Mouse (Mus musculus) forebrain, embryonic 16.5 days (tissue): Measurements from ENCODE around the gene Tacc2. TPM values are rescaled to one million over a fixed set of nuclear protein-coding genes. Genes with fewer than 3 reads are reported as not detected.

ENCODE experiments used
- ATAC-seq: fragments of 200-750 bp; cut with Nextera tagmentation; 2 replicates; pipeline ENCODE4 v1.8.0; 2017; ENCODE audit warnings: mild to moderate bottlenecking, moderate library complexity
- H3K27ac ChIP-seq: fragments of 300-500 bp; sonication (generic); 2 replicates; pipeline ENCODE4 v1.5.1; 2014; ENCODE audit warnings: low read length, control low read depth
- H3K27me3 ChIP-seq: fragments of 300-500 bp; sonication (generic); replicated peaks from 2 replicates; pipeline ENCODE4 v1.6.1; 2014; ENCODE audit warnings: low read length; ENCODE audit not compliant: control insufficient read depth, insufficient read depth
- H3K36me3 ChIP-seq: fragments of 300-500 bp; sonication (generic); 2 replicates; pipeline ENCODE4 v1.6.1; 2014; ENCODE audit not compliant: control insufficient read depth, insufficient read depth
- H3K4me1 ChIP-seq: fragments of 300-500 bp; sonication (generic); replicated peaks from 2 replicates; pipeline ENCODE4 v1.6.1; 2014; ENCODE audit warnings: low read length; ENCODE audit not compliant: control insufficient read depth, insufficient read depth
- H3K4me2 ChIP-seq: fragments of 300-500 bp; sonication (generic); 2 replicates; pipeline ENCODE4 v1.6.1; 2014; ENCODE audit warnings: mild to moderate bottlenecking, low read length, control low read depth
- H3K4me3 ChIP-seq: fragments of 300-500 bp; sonication (generic); replicated peaks from 2 replicates; pipeline ENCODE4 v1.5.1; 2014; ENCODE audit warnings: mild to moderate bottlenecking, low read length, control low read depth
- H3K9ac ChIP-seq: fragments of 300-500 bp; sonication (generic); replicated peaks from 2 replicates; pipeline ENCODE4 v1.6.1; 2014; ENCODE audit warnings: low read depth, low read length, control low read depth
- H3K9me3 ChIP-seq: fragments of 300-500 bp; sonication (generic); 2 replicates; pipeline ENCODE4 v1.6.1; 2016; ENCODE audit warnings: low read length; ENCODE audit not compliant: control insufficient read depth
- WGBS: fragments of 180-500 bp; shearing (Covaris S2); extraction: QIAGEN DNeasy Blood & Tissue Kit; methylation state at CpG from one replicate; pipeline ENCODE4 v1.1.7; 2014; 5-methylcytosine and 5-hydroxymethylcytosine counted together
- polyA plus RNA-seq: library from polyadenylated mRNA; unstranded; fragments of >200 nt; fragmentation: Nextera tagmentation; extraction: Ambion mirVana; gene quantifications from 2 replicates; pipeline ENCODE4 v1.2.1, GENCODE M21; 2015

The Tacc2 gene
- polyA plus RNA-seq, 1 experiment from 2014 or later: 59.0 TPM

- no peak overlapping the region for H3K4me3 ChIP-seq
- H3K9ac ChIP-seq: no peak overlapping the region
- 89% methylated on average over 3 of the region's 3 CpGs for WGBS
- no peaks in the 10 kb centered on the region for H3K36me3 ChIP-seq
- no peak overlapping the region for H3K4me2 ChIP-seq
- H3K9me3 ChIP-seq: no peaks in the 10 kb centered on the region
- H3K4me1 ChIP-seq: no peaks in the 10 kb centered on the region
- H3K27ac ChIP-seq: no peak overlapping the region
- no peak for ATAC-seq
- no peaks in the 10 kb centered on the region for H3K27me3 ChIP-seq
Measured at GRCm38 (mm10) chr7:130788950-130789349, 211.7 kb downstream of the Tacc2 start.

DNA sequence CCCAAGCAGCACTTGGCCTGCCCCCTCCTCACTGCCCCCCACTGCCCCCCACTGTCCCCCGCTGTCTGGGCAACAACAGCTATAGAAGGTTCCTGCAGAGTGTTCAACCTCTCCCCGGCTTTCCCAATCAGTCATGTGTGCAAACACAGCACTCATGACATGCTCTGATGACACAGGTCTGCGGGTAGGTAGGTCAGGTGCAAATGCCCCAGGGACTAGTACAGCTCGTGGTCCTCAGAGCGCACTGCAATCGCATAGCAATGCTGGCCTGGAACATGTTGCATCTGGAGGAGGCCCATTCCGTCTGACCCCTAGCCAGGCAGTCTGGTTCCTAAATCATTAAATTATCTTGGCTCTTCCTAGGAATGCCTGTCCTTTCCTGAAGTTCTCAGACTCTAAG, 212.2 kb downstream of the Tacc2 start:
- no peaks in the 10 kb centered on the region for H3K4me1 ChIP-seq
- WGBS: 92% methylated on average over 7 of the region's 7 CpGs
- no peaks in the 10 kb centered on the region for H3K27me3 ChIP-seq
- no peak overlapping the region for H3K4me2 ChIP-seq
- H3K36me3 ChIP-seq: no peaks in the 10 kb centered on the region
- no peak overlapping the region for H3K4me3 ChIP-seq
- no peaks in the 10 kb centered on the region for H3K9me3 ChIP-seq
- no peak for ATAC-seq
- no peak overlapping the region for H3K9ac ChIP-seq
- no peak overlapping the region for H3K27ac ChIP-seq

DNA sequence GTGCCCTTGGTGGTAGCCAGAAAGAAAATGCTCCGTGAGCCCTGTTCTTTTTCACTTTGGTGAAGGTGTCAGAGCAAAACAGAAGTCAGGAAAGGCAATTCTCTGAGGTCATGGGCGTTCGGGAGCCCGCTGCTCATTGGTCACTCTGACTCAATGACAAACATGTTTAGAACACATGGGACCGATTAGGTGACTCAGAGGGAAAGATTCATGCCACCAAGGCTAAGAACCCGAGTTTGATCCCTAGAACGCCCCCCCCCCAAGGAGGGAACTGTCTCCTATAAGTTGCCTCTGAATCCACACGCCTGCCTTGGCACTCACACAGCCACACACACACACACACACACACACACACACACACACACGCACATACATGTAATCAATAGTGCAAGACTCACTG, 216.4 kb downstream of the Tacc2 start:
- Histone ChIP-seq H3K4me1 (no peaks in the 10 kb centered on the region), H3K27me3 (no peaks in the 10 kb centered on the region), H3K4me2 (no peak overlapping the region), H3K27ac (no peak overlapping the region), H3K36me3 (no peaks in the 10 kb centered on the region), H3K9me3 (no peaks in the 10 kb centered on the region), H3K4me3 (no peak overlapping the region), H3K9ac (no peak overlapping the region)
- no peak for ATAC-seq
- 85% methylated on average over 7 of the region's 9 CpGs for WGBS

DNA sequence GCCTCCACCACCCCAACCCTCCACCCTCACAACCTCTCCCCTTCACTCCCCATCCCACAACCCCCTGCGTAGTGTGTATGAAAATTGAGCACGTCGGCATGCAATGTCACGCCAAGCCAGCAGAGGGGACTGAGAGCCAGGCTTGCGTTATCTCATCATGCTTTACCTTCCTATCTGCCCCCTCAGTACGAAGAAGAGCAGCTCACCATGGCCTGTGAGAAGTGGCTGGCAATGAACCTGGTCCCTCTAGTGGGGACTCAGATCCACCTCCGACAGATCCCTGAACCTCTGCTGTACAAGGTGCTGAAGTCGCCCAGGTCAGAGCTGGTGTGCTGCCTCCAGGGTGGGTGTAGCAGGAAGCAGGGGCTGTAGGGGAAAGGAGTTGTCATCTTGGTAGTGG, 219.5 kb downstream of the Tacc2 start:
- H3K27ac ChIP-seq: no peak overlapping the region
- no peak for ATAC-seq

DNA sequence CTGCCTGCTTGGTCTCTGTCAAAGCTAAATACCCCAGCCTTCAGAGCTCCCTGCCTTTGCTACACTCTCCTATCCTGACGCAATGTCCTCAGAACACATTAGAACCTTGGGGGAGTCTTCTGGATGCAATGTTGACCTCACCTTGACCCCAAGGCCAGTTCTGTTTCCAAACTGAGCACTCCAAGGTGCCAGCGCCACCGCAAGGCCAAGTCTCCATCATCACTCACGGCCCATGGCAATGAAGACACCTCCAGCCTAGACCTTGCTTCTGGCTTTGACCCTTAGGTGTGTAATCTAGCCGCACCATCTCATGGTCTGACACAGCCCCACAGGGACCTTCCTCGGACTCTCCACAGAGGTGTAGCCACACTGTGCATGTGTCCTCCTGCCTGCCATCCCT, 220.3 kb downstream of the Tacc2 start:
- no peak overlapping the region for H3K4me3 ChIP-seq
- no peaks in the 10 kb centered on the region for H3K4me1 ChIP-seq
- H3K27ac ChIP-seq: no peak overlapping the region
- H3K36me3 ChIP-seq: no peaks in the 10 kb centered on the region
- no peak overlapping the region for H3K4me2 ChIP-seq
- 89% methylated on average over 6 of the region's 6 CpGs for WGBS
- no peaks in the 10 kb centered on the region for H3K27me3 ChIP-seq
- ATAC-seq: no peak
- H3K9me3 ChIP-seq: no peaks in the 10 kb centered on the region
- no peak overlapping the region for H3K9ac ChIP-seq

More for the DNA sequence above, 219.5 kb downstream of the Tacc2 start:
- Histone ChIP-seq H3K27me3 (no peaks in the 10 kb centered on the region), H3K4me2 (no peak overlapping the region), H3K36me3 (no peaks in the 10 kb centered on the region), H3K9me3 (no peaks in the 10 kb centered on the region), H3K4me3 (no peak overlapping the region), H3K4me1 (no peaks in the 10 kb centered on the region), H3K9ac (no peak overlapping the region)
- WGBS: 70% methylated on average over 8 of the region's 8 CpGs

GRCm38 (mm10) chr7:130799418-130799817, 222.2 kb downstream of the Tacc2 start:
- WGBS: 91% methylated on average over 10 of the region's 10 CpGs
- H3K9ac ChIP-seq: no peak overlapping the region
- no peak overlapping the region for H3K4me3 ChIP-seq
- ATAC-seq: no peak
- no peaks in the 10 kb centered on the region for H3K9me3 ChIP-seq
- H3K4me2 ChIP-seq: no peak overlapping the region
- no peaks in the 10 kb centered on the region for H3K4me1 ChIP-seq
- H3K36me3 ChIP-seq: no peaks in the 10 kb centered on the region
- H3K27me3 ChIP-seq: no peaks in the 10 kb centered on the region
- no peak overlapping the region for H3K27ac ChIP-seq

DNA sequence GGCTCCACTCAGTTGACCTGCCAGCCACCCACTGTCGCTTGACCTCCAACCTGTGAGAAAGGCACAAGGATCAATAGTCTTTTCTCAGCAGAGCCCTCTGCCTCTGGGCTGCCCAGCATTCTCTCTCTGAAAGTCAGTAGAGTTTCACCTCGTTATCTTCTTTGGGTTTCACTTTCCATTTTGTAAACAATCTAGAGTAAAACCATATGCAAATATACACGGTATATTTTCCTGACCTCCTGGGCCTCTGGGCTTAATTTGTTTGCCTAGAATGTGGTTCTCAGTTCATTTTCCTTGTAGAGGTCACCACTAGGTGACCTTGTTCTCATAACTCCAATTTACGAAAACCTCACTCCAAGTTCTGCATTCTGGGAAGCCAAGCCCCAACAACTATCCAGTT, 223.4 kb downstream of the Tacc2 start:
- Histone ChIP-seq H3K27ac (no peak overlapping the region), H3K36me3 (no peaks in the 10 kb centered on the region), H3K4me1 (no peaks in the 10 kb centered on the region), H3K4me2 (no peak overlapping the region), H3K9ac (no peak overlapping the region), H3K9me3 (no peaks in the 10 kb centered on the region), H3K27me3 (no peaks in the 10 kb centered on the region), H3K4me3 (no peak overlapping the region)
- WGBS: 65% methylated on average over 4 of the region's 4 CpGs
- no peak for ATAC-seq

GRCm38 (mm10) chr7:130801811-130802210, 224.6 kb downstream of the Tacc2 start:
- H3K9ac ChIP-seq: no peak overlapping the region
- no peak for ATAC-seq
- 92% methylated on average over 4 of the region's 4 CpGs for WGBS
- no peak overlapping the region for H3K4me2 ChIP-seq
- H3K4me3 ChIP-seq: no peak overlapping the region
- H3K9me3 ChIP-seq: no peaks in the 10 kb centered on the region
- no peaks in the 10 kb centered on the region for H3K4me1 ChIP-seq
- no peaks in the 10 kb centered on the region for H3K36me3 ChIP-seq
- H3K27ac ChIP-seq: no peak overlapping the region
- no peaks in the 10 kb centered on the region for H3K27me3 ChIP-seq

GRCm38 (mm10) chr7:130803251-130803825, 226.1 kb downstream of the Tacc2 start:
- Histone ChIP-seq H3K9ac (no peak overlapping the region), H3K4me1 (no peaks in the 10 kb centered on the region), H3K9me3 (no peaks in the 10 kb centered on the region), H3K4me3 (no peak overlapping the region), H3K4me2 (no peak overlapping the region), H3K27ac (no peak overlapping the region), H3K27me3 (no peaks in the 10 kb centered on the region), H3K36me3 (no peaks in the 10 kb centered on the region)
- no peak for ATAC-seq
- WGBS: 74% methylated on average over 8 of the region's 8 CpGs

- H3K36me3 ChIP-seq: no peaks in the 10 kb centered on the region
- H3K4me3 ChIP-seq: no peak overlapping the region
- no peak overlapping the region for H3K4me2 ChIP-seq
- H3K4me1 ChIP-seq: no peaks in the 10 kb centered on the region
- ATAC-seq: no peak
- H3K27me3 ChIP-seq: no peaks in the 10 kb centered on the region
- WGBS: 90% methylated on average over 5 of the region's 5 CpGs
- H3K9me3 ChIP-seq: no peaks in the 10 kb centered on the region
- no peak overlapping the region for H3K9ac ChIP-seq
- H3K27ac ChIP-seq: no peak overlapping the region
Measured at GRCm38 (mm10) chr7:130804991-130805390, 227.8 kb downstream of the Tacc2 start.
